ENCODE assay signal across 7 mouse cellular contexts in the genomic region with DNA sequence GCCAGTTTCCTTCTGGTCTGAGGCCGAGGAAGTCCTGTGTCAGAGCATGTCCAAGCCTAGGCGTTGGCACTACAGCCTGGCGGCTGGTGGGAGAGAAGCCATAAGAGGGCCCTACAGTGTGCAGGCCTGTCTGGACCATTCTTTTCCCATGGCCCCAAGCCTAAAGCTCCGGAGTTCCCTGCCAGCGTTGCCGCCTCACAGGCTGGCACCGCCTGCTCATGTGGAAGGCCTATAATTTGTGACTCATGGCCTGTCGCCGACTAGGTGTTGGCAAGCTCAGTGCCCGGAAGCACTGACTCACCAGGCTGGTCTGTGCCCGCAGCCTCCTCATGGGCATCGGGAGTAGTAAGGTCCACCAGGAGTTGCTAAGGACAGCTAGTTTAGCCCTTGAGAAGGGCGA. TPM values are rescaled to one million over a fixed set of nuclear protein-coding genes. Genes with fewer than 3 reads are reported as not detected.
DNase-seq lines count a peak whose midpoint lies in the region; ATAC-seq lines count a peak whose summit lies in the region.

No protein-coding gene starts in this region.

- no peak overlapping the region for H3K9ac ChIP-seq in midbrain, embryonic 13.5 days (replicated peaks)

- no peaks in the 10 kb centered on the region for H3K27me3 ChIP-seq in midbrain, embryonic 13.5 days

- no peak overlapping the region for H3K27ac ChIP-seq in midbrain, embryonic 13.5 days

- 94% methylated on average over 13 of the region's 13 CpGs for WGBS in midbrain, embryonic 13.5 days

- no peaks in the 10 kb centered on the region for H3K9me3 ChIP-seq in midbrain, embryonic 13.5 days

- peak; percentile 50 to 72 for DNase-seq in urinary bladder, adult 18-20 months (ENCODE audit: low spot score in 2 of 2)
- DNase-seq in urinary bladder, postnatal 4 days (ENCODE audit: low spot score in 2 of 2), result no peak
- peak; percentile 88 to 90 for DNase-seq in cerebellum, adult 18-20 months
- DNase-seq in heart, adult 9 months (ENCODE audit: low spot score in 2 of 2), result peak; percentile 12 to 24
- peak; percentile 39 to 56 for DNase-seq in layer of hippocampus, postnatal 36 days
- peak; percentile 58 to 75 for DNase-seq in urinary bladder, postnatal 36 days (ENCODE audit: low spot score in 2 of 2)

- no peak for ATAC-seq in midbrain, embryonic 13.5 days

- no peaks in the 10 kb centered on the region for H3K36me3 ChIP-seq in midbrain, embryonic 13.5 days

- peaks cover 8% of the 10 kb centered on the region for H3K4me1 ChIP-seq in midbrain, embryonic 13.5 days (replicated peaks)

- no peak overlapping the region for H3K4me2 ChIP-seq in midbrain, embryonic 13.5 days (replicated peaks)

- H3K4me3 ChIP-seq in midbrain, embryonic 13.5 days (replicated peaks), result no peak overlapping the region

RNA-seq across cellular contexts. Expression of a gene that starts 27.0 kb away (rescaled TPM):
- total RNA-seq in layer of hippocampus, postnatal 36 days (2021), result 100 to 1,000 TPM; 514 to 555 TPM
- polyA plus RNA-seq in midbrain, embryonic 13.5 days (2015; fragmentation: Nextera tagmentation; extraction: Ambion mirVana), result 268 and 278 TPM in 2 replicates

RNA-seq across cellular contexts. Expression of a gene that starts 50.8 kb away (rescaled TPM):
- 1 to 10 TPM; 2.6 to 2.9 TPM for total RNA-seq in layer of hippocampus, postnatal 36 days (2021)
- polyA plus RNA-seq in midbrain, embryonic 13.5 days (2015; fragmentation: Nextera tagmentation; extraction: Ambion mirVana), result 3.1 and 4.2 TPM in 2 replicates

Comparison
In these comparisons a context has a peak if more than half of its experiments do, and no peak if none do; other contexts are left out.
1. DNase-seq: peak in urinary bladder, adult 18-20 months (2 of 2), cerebellum, adult 18-20 months (2 of 2), heart, adult 9 months (2 of 2), layer of hippocampus, postnatal 36 days (2 of 2) and urinary bladder, postnatal 36 days (2 of 2); none in urinary bladder, postnatal 4 days (0 of 2).